Mouse (Mus musculus) midbrain, embryonic 10.5 days (tissue): ENCODE results near the gene Anapc1. TPM values are rescaled to one million over a fixed set of nuclear protein-coding genes. Genes with fewer than 3 reads are reported as not detected.
A peak's percentile ranks its signal among the peaks of the same experiment; 100 is the strongest.

Experiments used
- DNase-seq: peaks from one replicate; pipeline ENCODE4 v3.0.0-alpha.2; 2017; ENCODE audit warnings: low spot score
- H3K27ac ChIP-seq: fragments of 300-500 bp; sonication (generic); replicated peaks from 2 replicates; pipeline ENCODE4 v1.5.1; 2016; ENCODE audit warnings: mild to moderate bottlenecking
- H3K27me3 ChIP-seq: fragments of 300-500 bp; sonication (generic); 2 replicates; pipeline ENCODE4 v1.6.1; 2016; ENCODE audit warnings: low read depth, mild to moderate bottlenecking; ENCODE audit not compliant: poor library complexity, severe bottlenecking
- H3K36me3 ChIP-seq: fragments of 300-500 bp; sonication (generic); 2 replicates; pipeline ENCODE4 v1.6.1; 2016; ENCODE audit warnings: mild to moderate bottlenecking, moderate library complexity
- H3K4me1 ChIP-seq: fragments of 300-500 bp; sonication (generic); 2 replicates; pipeline ENCODE4 v1.6.1; 2016
- H3K4me3 ChIP-seq: fragments of 300-500 bp; sonication (generic); 2 replicates; pipeline ENCODE4 v1.5.1; 2016; ENCODE audit warnings: mild to moderate bottlenecking, moderate library complexity
- H3K9me3 ChIP-seq: fragments of 300-500 bp; sonication (generic); replicated peaks from 2 replicates; pipeline ENCODE4 v1.6.1; 2016; ENCODE audit warnings: mild to moderate bottlenecking
- WGBS: fragments of 180-500 bp; shearing (Covaris S2); methylation state at CpG from one replicate; pipeline ENCODE4 v1.1.7; 2016; 5-methylcytosine and 5-hydroxymethylcytosine counted together
- polyA plus RNA-seq: library from polyadenylated mRNA; unstranded; fragments of >200 nt; fragmentation: Nextera tagmentation; extraction: Ambion mirVana; gene quantifications from 2 replicates; pipeline ENCODE4 v1.2.1, GENCODE M21; 2016

Anapc1 gene
- polyA plus RNA-seq, 1 experiment from 2014 or later, result 73.9 TPM

DNA sequence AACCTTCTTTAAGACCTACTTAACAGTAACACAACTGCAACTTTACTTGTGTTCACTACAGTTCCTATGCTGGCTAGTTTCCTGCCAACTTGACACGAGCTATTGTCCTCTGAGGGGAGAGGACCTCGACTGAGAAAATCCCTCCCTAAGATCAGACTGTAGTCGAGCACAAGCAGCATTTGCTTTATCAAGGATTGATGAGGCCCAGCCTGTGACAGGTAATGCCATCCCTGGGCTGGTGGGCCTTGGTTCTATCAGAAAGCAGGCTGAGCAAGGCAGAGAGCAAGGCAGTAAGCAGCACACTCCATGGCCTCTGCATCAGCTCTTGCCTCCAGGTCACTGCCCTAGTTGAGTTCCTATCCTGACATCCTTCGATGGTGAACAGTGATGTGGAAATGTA is 6.0 kb upstream of the Anapc1 start:
- H3K27me3 ChIP-seq, result no peaks in the 10 kb centered on the region
- no peak for DNase-seq
- no peaks in the 10 kb centered on the region for H3K9me3 ChIP-seq
- no peak overlapping the region for H3K4me3 ChIP-seq
- WGBS, result 74% methylated on average over 4 of the region's 4 CpGs
- no peaks in the 10 kb centered on the region for H3K36me3 ChIP-seq
- peaks cover 8% of the 10 kb centered on the region for H3K4me1 ChIP-seq
- no peak overlapping the region for H3K27ac ChIP-seq

DNA sequence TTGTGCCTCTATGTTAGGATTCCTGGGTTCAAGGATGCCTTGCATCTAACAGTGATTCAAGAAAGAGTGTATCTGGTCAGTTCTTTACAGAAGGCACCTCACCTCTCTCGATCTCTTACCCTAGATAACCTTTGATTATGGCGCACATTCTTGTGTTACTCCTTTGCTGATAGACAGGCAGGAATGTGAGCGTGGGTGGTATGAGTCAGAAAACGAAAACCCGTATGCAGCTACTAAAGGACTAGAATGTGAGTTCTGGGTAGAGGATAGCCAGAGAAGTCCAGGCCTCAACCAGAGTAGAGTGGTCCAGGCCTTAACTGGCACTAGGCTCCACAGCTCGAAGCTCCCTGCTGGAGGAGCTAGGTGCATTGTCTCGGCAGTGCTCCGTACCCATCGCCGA is 5.6 kb upstream of the Anapc1 start:
- DNase-seq, result no peak
- WGBS, result 89% methylated on average over 10 of the region's 10 CpGs

DNA sequence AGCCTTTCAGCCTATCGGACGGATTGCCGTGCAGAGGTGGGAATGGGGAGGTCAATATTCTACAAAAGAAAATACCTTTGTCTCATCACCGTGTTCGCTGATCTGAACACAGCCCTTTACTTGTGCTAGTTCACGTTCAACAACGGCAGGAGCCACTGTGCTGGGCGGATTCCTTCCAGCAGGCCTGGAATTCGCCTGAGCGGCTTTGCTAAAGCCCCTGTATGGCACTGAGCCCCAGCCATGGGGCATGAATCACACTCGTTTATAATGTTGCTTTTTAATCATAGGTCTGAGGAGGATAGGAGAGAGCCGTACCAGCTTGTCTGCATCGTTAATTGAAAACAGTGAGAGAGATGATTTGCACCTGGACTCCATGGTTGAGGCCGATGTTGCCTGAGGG is 5.1 kb upstream of the Anapc1 start:
- Histone ChIP-seq H3K4me3 (no peak overlapping the region), H3K36me3 (no peaks in the 10 kb centered on the region), H3K9me3 (no peaks in the 10 kb centered on the region), H3K27me3 (no peaks in the 10 kb centered on the region), H3K27ac (no peak overlapping the region), H3K4me1 (peaks cover 3% of the 10 kb centered on the region; the same call in 1 of the 2 replicates)
- no peak for DNase-seq
- 82% methylated on average over 14 of the region's 14 CpGs for WGBS

More for the DNA sequence above, 5.6 kb upstream of the Anapc1 start:
- Histone ChIP-seq H3K4me1 (peaks cover 6% of the 10 kb centered on the region), H3K27ac (no peak overlapping the region), H3K9me3 (no peaks in the 10 kb centered on the region), H3K36me3 (no peaks in the 10 kb centered on the region), H3K27me3 (no peaks in the 10 kb centered on the region), H3K4me3 (no peak overlapping the region)

DNA sequence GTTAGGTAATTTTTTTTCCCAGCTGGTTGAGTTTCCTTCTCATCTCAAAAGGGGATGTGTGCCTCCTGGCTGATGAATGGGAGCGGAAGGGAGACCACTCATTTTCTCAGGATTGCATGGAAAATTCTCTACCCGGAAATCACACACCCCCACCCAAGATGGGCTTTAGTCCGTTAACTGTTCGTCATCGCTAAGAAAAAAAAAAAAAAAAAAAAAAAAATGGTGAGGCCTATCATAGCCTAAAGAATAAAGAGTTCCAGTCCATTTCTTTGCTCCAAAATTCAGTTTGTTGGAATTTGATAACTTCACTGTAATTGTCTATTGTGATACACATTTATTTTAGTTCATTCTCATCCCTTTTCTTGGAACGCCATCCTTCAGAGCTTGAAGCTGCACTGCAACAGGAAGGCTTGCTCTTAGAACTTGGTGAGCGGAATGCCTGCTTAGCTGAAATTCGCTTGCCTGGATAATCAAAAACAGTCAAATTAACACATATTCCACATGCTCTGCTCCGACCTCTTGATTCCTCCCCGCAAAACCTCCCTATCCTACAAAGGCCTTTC is 448 bp upstream of the Anapc1 start:
- 50% methylated on average over 10 of the region's 10 CpGs for WGBS

DNA sequence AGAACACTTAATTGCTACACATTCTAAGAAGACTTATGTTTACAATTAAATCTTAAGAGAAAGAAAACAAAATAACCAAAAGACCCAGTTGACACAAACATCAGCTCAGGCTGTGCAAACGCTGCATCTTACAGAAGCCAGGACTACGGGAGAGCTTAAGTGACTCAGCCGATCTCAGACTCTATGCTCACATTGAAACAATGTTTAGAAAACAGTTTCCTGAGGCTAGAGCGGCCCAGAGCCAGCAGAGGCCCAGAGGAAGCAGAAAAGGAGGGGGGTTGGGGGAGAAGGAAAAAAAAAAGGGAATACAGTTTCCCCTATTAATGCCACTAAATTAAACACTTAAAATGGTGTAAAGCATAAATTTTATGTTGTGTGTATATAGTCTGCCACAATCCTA is 6.5 kb downstream of the Anapc1 start:
- Histone ChIP-seq H3K27ac (no peak overlapping the region), H3K4me3 (no peak overlapping the region), H3K4me1 (peaks cover 5% of the 10 kb centered on the region), H3K27me3 (no peaks in the 10 kb centered on the region), H3K9me3 (no peaks in the 10 kb centered on the region), H3K36me3 (peaks cover 100% of the 10 kb centered on the region)
- DNase-seq, result no peak
- WGBS, result 92% methylated on average over 4 of the region's 4 CpGs

More for the DNA sequence above, 448 bp upstream of the Anapc1 start:
- Histone ChIP-seq H3K36me3 (peaks cover 30% of the 10 kb centered on the region), H3K4me3 (peak overlapping the region; percentile 96), H3K27ac (peak overlapping the region; percentile 98), H3K9me3 (no peaks in the 10 kb centered on the region), H3K27me3 (no peaks in the 10 kb centered on the region), H3K4me1 (peaks cover 16% of the 10 kb centered on the region)
- no peak for DNase-seq

DNA sequence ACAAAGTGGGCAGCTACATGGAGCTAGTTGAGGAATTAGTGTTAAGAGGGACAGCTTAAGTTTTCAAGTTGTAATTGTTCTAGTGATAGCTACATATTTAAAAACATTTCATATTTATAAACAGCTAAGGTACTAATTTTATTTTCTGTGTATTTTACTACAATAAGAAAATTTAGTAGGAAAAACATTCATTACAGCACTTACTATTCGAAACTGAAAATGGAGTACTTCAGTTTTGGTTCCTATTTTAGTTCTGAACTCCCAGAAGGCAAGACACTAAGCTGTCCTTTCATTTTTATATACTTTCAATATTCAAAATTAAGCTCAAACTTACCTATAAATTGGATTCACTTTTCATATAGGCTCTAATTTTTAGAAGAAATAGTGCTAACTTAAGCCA is 66.6 kb downstream of the Anapc1 start:
- Histone ChIP-seq H3K4me3 (no peak overlapping the region), H3K9me3 (no peaks in the 10 kb centered on the region), H3K27ac (no peak overlapping the region), H3K27me3 (no peaks in the 10 kb centered on the region), H3K4me1 (no peaks in the 10 kb centered on the region), H3K36me3 (peaks cover 99% of the 10 kb centered on the region)
- 79% methylated on average over 1 of the region's 1 CpGs for WGBS
- no peak for DNase-seq

DNA sequence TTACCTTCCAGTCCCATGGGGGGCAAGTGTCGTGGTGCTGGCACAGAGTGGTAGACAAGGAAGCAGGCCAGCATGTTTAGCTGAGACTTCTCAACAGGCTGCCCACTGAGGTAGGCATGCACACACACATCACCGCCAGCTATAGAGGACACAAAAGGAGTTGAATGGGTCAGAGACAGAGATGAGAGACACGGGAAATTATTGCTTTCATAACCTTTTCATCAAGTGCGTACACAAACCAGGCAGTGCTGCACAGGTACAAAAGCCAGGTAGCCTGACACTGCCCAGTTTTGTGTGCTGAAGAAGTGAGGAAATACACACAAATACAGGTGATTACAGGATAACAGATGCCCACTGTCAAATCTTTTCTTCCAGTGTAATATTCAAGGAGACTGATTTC is 71.8 kb downstream of the Anapc1 start:
- 90% methylated on average over 4 of the region's 4 CpGs for WGBS
- DNase-seq, result no peak
- H3K4me1 ChIP-seq, result no peaks in the 10 kb centered on the region
- H3K9me3 ChIP-seq, result no peaks in the 10 kb centered on the region
- H3K27ac ChIP-seq, result no peak overlapping the region
- no peaks in the 10 kb centered on the region for H3K27me3 ChIP-seq
- H3K36me3 ChIP-seq, result peaks cover 99% of the 10 kb centered on the region
- H3K4me3 ChIP-seq, result no peak overlapping the region

DNA sequence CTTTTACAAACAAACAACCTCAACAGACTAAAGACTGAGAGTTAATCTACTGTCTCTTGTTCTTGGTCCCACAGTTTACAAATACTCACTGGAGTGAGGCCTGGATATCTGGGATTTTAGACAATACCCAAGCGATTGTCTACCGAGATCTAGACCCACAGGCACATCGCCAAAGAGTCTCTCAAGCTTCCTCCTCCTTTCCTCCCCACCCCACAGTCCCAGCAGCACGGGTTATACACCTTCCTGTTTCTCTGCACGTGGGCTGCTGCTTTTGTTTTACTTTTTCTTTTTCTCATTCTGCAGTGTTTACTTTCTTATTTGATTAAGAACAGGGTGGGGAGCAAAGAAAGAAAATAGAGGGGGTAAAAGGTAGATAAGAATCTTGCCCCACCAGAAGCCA is 73.8 kb downstream of the Anapc1 start:
- H3K27ac ChIP-seq, result no peak overlapping the region
- DNase-seq, result no peak
- no peak overlapping the region for H3K4me3 ChIP-seq
- H3K9me3 ChIP-seq, result no peaks in the 10 kb centered on the region
- no peaks in the 10 kb centered on the region for H3K27me3 ChIP-seq
- peaks cover 94% of the 10 kb centered on the region for H3K36me3 ChIP-seq
- H3K4me1 ChIP-seq, result no peaks in the 10 kb centered on the region
- 91% methylated on average over 5 of the region's 5 CpGs for WGBS

DNA sequence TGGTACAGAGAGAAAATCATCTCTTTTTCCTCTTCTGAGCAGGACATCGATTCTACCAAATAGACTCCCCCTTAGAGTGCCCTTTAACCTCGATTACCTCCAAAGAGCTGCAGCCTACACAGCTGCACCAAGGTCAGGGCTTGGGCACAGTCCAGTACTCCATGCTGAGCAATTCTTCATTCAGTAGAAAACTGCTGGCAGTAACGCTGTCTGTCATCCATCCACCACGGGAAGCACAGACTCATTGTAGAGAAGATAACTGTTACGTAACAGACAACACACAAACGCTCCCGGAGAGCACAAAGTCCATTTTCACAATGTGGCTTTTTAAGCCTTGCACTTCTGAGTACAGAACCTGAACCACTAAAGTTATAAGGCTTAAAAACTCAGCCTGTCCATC is 74.9 kb downstream of the Anapc1 start:
- H3K36me3 ChIP-seq, result peaks cover 83% of the 10 kb centered on the region
- no peaks in the 10 kb centered on the region for H3K27me3 ChIP-seq
- no peaks in the 10 kb centered on the region for H3K4me1 ChIP-seq
- H3K9me3 ChIP-seq, result no peaks in the 10 kb centered on the region
- WGBS, result 93% methylated on average over 7 of the region's 7 CpGs
- H3K4me3 ChIP-seq, result no peak overlapping the region
- no peak for DNase-seq
- H3K27ac ChIP-seq, result no peak overlapping the region

DNA sequence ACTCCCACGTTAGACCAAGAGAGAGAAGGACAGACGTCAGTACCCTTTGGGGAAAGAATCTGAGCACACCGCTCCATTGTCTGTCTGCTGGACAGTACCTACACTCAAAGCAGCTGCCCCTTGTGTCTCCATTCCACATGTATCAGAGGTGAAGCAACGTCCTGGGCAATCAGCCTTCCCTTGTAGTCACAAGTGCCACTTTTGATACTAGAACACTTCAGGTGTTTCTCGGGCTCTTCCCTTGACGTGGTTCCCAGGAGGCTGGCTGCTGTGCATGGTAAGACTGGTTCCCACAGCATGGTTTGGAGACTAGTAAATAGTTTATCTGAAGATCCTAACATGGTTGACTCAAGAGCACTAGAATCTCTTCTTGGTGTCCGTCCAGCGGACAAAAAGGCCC is 76.0 kb downstream of the Anapc1 start:
- WGBS, result 95% methylated on average over 8 of the region's 8 CpGs
- H3K9me3 ChIP-seq, result peaks cover 7% of the 10 kb centered on the region; the same call in 1 of the 2 replicates
- H3K36me3 ChIP-seq, result peaks cover 74% of the 10 kb centered on the region
- no peaks in the 10 kb centered on the region for H3K4me1 ChIP-seq
- DNase-seq, result no peak
- no peak overlapping the region for H3K27ac ChIP-seq
- H3K4me3 ChIP-seq, result no peak overlapping the region
- no peaks in the 10 kb centered on the region for H3K27me3 ChIP-seq

DNA sequence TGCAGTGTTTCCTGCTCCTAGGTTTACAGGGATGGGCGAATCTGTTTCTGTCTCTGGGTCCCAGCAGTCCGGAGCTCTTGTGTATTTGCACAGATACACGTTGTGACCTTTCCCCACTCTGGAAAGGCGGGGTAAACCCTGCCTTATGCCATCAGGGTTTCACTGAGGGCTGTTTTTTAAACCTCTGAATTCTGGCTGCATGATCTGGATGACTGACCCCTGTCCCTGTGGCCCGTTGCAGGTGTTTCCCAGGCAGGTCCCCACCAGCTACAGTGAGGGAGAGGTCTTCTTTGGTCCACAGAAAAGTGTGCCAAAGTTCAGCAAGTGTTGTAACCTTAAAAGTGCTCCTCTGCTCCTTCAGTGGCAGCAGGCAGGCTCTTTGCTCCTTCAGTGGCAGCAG is 77.9 kb downstream of the Anapc1 start:
- no peaks in the 10 kb centered on the region for H3K27me3 ChIP-seq
- peaks cover 13% of the 10 kb centered on the region; the same call in 1 of the 2 replicates for H3K9me3 ChIP-seq
- 84% methylated on average over 5 of the region's 5 CpGs for WGBS
- no peaks in the 10 kb centered on the region for H3K4me1 ChIP-seq
- H3K36me3 ChIP-seq, result peaks cover 55% of the 10 kb centered on the region
- H3K4me3 ChIP-seq, result no peak overlapping the region
- no peak overlapping the region for H3K27ac ChIP-seq
- DNase-seq, result no peak

DNA sequence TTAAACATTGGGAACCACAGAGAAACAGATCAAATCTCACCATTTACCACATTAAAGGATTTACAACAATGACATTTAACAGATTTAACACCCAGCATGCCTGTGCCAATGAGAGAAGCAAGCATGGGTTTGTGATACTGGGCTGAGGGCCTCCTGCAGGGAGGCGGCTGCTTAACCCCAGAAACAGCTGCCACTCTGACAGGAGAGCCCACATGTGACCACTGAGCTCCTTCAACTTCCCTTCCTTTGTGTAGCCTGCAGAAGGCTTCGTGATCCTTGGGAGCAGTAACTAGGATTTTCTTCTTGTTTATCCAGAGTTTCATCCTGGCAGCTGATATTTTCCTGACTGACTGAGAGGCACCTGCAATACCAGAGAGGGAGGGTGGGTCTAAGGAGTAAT is 85.7 kb downstream of the Anapc1 start:
- H3K36me3 ChIP-seq, result no peaks in the 10 kb centered on the region
- H3K4me1 ChIP-seq, result 0 out of 2 replicates have a peak, but pooled peaks cover 3% of the 10 kb centered on the region
- no peaks in the 10 kb centered on the region for H3K27me3 ChIP-seq
- WGBS, result 39% methylated on average over 2 of the region's 2 CpGs
- H3K27ac ChIP-seq, result no peak overlapping the region
- H3K9me3 ChIP-seq, result peaks cover 9% of the 10 kb centered on the region; the same call in 1 of the 2 replicates
- H3K4me3 ChIP-seq, result no peak overlapping the region
- no peak for DNase-seq

DNA sequence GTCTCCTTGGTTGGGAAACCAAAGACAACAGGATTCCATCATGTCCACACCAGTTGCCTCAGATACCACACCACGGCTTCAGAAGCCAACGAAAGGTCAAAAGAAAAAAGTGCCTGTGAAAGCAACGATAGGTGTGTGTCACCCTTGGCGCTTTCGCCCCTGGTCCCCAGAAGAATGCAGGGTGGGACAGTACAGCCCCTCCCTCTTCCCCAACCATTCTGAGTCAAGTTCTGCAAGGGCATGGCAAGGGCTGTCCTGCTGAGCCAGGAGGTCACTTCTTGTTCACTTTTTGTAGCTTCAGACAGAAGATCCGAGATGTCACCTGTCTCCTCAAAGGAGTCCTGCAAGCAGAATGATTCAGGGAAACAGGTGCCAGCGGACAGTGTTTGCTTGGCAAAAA is 94.9 kb downstream of the Anapc1 start:
- Histone ChIP-seq H3K9me3 (no peaks in the 10 kb centered on the region), H3K27ac (no peak overlapping the region), H3K27me3 (no peaks in the 10 kb centered on the region), H3K4me1 (no peaks in the 10 kb centered on the region), H3K4me3 (no peak overlapping the region), H3K36me3 (no peaks in the 10 kb centered on the region)
- WGBS, result 88% methylated on average over 7 of the region's 7 CpGs
- no peak for DNase-seq

DNA sequence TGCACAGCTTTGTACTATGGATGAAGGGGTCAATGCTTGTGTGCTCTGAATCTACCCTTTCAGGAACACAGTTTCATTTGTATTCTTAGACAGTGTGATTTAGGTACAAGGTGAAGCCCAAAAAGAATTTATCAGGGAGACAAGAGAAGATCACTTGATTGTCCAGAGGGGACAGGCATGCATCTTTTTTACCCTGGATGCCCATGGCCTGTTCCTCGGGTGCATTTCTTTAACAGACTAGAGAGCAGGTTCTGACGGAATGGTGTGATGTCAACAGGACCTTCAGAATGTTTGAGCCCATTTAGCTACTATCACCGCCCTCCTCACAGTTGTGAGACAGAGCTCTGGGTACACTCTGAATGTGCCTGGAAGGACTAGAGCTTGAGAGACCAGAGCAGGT is 96.3 kb downstream of the Anapc1 start, which contains the start of gene Spdye4c:
Spdye4c (plus strand) TSS at position 301 of the 400 bp plus-strand sequence.
- no peaks in the 10 kb centered on the region for H3K4me1 ChIP-seq
- DNase-seq, result no peak
- no peak within 1 kb of the TSS for H3K27ac ChIP-seq
- no peak within 1 kb of the TSS for H3K4me3 ChIP-seq
- H3K36me3 ChIP-seq, result no peaks in the 10 kb centered on the region
- WGBS, result 88% methylated on average over 3 of the region's 3 CpGs
- no peaks in the 10 kb centered on the region for H3K9me3 ChIP-seq
- H3K27me3 ChIP-seq, result no peaks in the 10 kb centered on the region
